Mouse (Mus musculus) megakaryocyte, embryonic 14.5 days (primary cell): ENCODE data around the gene Rtn2. TPM values are rescaled to one million over a fixed set of nuclear protein-coding genes. Genes with fewer than 3 reads are reported as not detected.

Source experiments
- H3K27me3 ChIP-seq: replicated peaks from 2 replicates; pipeline ENCODE3; 2012; ENCODE audit warnings: inconsistent platforms
- H3K36me3 ChIP-seq: replicated peaks from 2 replicates; pipeline ENCODE3; 2012; ENCODE audit warnings: low read length, inconsistent platforms, mixed read lengths
- H3K4me1 ChIP-seq: 2 replicates; pipeline ENCODE4 v1.6.1; 2012; ENCODE audit warnings: inconsistent platforms
- H3K4me3 ChIP-seq: replicated peaks from 2 replicates; pipeline ENCODE3; 2012; ENCODE audit warnings: moderate library complexity, mild to moderate bottlenecking, inconsistent platforms
- H3K9me3 ChIP-seq: 2 replicates; pipeline ENCODE4 v1.6.1; 2012; ENCODE audit warnings: inconsistent platforms
- FLI1 ChIP-seq: IDR thresholded peaks from 2 replicates; pipeline ENCODE4 v1.6.1; 2012; ENCODE audit warnings: low read length, inconsistent platforms, mixed read lengths
- GATA1 ChIP-seq: IDR thresholded peaks from 3 replicates; pipeline ENCODE4 v1.6.1; 2012; ENCODE audit warnings: mixed read lengths, low read length, inconsistent platforms, borderline replicate concordance
- polyA plus RNA-seq: library from polyadenylated mRNA; stranded (reverse); fragments of >175 nt; gene quantifications from 2 replicates; pipeline ENCODE4 v1.2.3, GENCODE M21; 2012; ENCODE audit warnings: low replicate concordance; ENCODE audit not compliant: insufficient read depth

Rtn2 gene
- polyA plus RNA-seq, 1 experiment = 6.1 TPM

DNA sequence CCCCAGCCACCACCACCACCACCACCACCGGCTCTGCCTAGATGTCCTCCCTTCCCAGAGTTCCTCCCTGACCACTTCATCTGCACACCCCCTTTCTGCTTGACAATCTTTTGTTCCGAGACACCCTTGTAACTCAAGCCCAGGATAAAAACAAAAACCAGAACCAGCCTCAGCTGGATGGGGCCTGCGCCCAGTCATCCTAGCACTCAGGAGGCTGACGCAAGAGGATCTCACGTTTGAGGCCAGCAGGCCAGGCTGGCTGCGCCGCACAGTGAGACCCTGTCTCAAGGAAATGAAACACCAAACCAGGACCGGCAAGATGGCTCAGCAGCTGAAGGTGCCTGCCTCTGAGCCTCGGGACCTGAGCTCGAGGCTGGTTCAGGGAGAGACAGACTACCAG lies 15.4 kb upstream of the Rtn2 start:
- no peak for TF ChIP-seq GATA1
- TF ChIP-seq FLI1 = no peak
- Histone ChIP-seq H3K4me1 (peaks cover 65% of the 10 kb centered on the region), H3K36me3 (peaks cover 59% of the 10 kb centered on the region), H3K9me3 (no peaks in the 10 kb centered on the region), H3K4me3 (peak overlapping the region; percentile 96), H3K27me3 (no peaks in the 10 kb centered on the region)

DNA sequence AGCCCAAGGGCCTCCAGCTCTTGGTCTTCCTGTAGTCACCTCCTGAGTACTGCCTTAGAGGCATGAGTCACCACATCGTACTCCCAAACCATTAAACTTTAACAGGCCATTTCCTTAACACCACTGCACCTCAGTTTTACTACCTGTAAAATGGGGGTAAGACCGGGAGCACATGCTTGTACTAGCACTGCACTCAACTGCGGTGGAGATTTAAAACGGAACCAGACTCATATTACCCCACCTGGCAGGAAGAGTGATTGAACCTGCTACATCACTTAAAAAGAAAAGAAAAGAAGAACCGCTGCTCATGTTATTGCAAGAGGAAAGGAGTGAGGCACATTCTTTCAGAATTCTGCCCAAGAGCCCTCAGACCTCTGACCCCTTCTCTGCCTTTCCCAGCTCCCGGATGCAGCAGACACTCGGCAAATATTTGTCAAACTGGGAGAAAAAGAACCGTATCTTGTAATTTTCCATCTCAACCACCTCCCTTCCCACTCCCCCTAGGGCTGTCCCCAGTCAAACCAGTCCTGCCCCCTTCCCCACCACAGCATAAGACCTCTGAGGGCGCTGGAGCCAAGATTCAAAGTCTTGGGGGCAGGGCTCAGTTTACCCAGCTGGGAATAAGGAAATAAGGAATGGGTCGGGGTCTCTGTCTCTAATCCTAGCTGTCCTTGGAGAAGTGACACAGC lies 13.3 kb upstream of the Rtn2 start:
- H3K4me1 ChIP-seq = peaks cover 57% of the 10 kb centered on the region

DNA sequence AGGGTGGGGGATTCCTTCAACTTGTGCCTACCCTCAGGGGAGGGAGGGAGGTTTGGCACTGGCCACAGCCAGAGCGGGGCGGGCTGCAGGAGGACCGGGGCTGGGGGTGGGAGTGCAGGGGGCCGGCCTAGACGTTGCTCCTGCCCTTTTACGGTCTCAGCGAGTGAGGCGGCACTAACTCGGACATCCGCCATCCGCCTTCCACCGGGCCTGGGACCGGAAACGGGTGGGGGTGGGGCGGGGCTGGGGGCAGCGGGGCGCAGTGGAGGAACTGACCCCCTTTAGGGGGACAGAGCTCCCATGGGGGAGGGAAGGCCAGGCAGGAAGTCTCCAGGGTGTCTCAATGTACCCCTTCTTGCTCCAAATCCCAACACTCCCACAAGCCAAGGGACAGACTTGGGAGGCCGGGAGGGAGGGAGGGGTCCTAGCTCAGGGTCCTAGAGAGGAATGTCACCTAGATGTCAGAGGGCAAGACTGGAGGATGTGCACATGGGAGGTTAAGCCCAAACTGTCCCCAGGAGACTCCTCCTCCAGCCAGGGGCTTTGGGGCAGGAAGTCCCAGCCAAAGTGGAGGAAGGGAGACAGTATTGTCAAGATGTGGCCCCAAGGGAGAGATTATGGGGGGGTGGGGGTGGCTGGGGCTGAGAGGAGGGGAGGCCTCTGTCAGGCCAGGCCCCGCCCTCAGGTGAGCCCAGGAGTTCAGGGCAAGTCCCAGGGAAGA lies 12.5 kb upstream of the Rtn2 start:
- TF ChIP-seq GATA1 = no peak
- no peak for TF ChIP-seq FLI1
- H3K4me3 ChIP-seq = peak overlapping the region; percentile 96
- H3K9me3 ChIP-seq = no peaks in the 10 kb centered on the region
- H3K4me1 ChIP-seq = peaks cover 50% of the 10 kb centered on the region
- H3K27me3 ChIP-seq = no peaks in the 10 kb centered on the region
- peaks cover 31% of the 10 kb centered on the region for H3K36me3 ChIP-seq

More for the DNA sequence above, 13.3 kb upstream of the Rtn2 start:
- TF ChIP-seq GATA1 (no peak), FLI1 (no peak)
- Histone ChIP-seq H3K9me3 (no peaks in the 10 kb centered on the region), H3K36me3 (peaks cover 39% of the 10 kb centered on the region), H3K27me3 (no peaks in the 10 kb centered on the region), H3K4me3 (peak overlapping the region; percentile 96)

DNA sequence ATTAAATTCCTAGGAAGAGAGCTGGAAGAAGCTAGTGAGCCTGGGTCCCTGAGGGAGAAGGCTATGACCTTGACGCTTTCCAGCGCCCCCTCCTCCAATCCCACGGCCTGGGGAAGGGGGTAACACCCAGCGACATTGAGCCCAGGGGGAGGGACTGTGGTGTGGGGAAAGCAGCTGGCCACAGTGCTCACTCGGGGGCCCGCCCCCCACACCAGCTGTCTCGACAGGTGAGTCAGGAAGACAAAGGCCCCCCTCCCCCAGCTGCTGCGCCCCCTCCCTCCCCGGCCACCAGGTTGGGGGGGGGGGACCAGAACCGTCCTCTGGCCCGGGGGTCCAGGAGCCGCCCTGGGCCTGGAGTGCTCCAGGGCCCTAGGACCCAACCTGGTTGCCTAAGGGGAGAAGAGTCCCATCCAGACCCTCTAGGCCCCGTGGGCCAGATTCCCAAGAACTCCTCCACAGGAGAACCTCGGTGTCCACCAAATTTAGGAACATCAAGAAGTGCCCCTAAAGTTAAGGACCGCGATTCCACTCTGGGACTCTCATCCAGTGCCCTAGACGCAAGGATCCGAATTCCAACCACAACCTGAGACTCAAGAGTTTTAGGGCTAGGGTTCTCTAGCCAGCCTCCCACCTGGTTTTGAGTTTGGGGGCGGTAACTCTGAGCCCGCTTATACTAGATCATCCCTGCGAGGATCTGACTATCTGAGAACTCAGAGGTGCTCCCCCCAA lies 11.8 kb upstream of the Rtn2 start:
- no peaks in the 10 kb centered on the region for H3K27me3 ChIP-seq
- H3K36me3 ChIP-seq = peaks cover 23% of the 10 kb centered on the region
- no peaks in the 10 kb centered on the region for H3K9me3 ChIP-seq
- no peak for TF ChIP-seq GATA1
- no peak for TF ChIP-seq FLI1
- peaks cover 43% of the 10 kb centered on the region for H3K4me1 ChIP-seq
- peak overlapping the region; percentile 96 for H3K4me3 ChIP-seq

DNA sequence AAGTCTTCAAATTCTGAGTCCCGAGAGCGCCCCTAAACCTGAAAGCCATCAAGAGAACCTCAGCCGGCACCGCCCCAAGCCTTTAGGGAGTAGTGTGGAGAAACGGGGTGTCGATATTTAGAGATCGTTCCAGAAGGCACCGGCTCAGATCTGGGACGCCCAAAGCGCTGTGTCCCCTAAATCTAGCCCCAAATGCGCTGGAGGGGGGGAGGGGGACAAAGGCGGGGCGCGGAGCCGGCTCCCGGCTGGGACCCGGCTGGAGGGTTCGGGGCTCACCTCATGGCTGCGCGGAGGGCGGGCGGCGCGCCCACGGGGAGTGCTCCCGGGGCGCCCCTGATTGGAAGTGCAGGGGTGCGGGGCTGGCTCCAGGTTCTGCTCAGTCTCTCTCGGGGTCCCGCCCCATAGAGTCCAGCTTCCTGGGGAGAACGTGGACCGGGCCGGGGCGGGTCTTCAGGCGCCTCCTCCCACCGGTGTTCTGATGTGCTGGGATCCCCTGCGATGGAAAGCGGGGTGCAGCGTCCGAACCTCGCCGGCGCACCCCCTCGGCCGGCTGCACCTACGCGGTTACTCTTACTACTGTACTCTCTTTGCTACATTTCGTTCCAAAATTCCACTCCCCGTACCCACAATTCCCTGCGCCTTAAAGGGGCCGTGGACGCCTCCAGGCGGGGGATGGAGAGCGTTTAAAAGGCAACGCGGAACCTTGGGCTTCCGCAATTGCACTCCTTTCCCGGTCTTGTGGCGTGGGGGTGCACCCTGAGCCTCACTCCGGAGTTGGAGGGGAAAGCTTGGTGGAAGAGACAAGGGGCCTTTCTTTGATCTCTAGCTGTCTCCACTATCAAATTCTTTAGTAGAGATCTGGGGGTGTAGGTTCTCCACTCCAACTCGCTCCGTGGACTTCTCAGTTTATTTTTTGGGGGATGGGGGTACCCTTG lies 10.9 kb upstream of the Rtn2 start, which contains the start of gene Vasp:
Vasp (minus strand) TSS at position 580 of the 935 bp plus-strand sequence.
- no peak for TF ChIP-seq GATA1
- TF ChIP-seq FLI1 = no peak
- Histone ChIP-seq H3K4me1 (peaks cover 36% of the 10 kb centered on the region), H3K9me3 (no peaks in the 10 kb centered on the region), H3K36me3 (peaks cover 15% of the 10 kb centered on the region), H3K27me3 (no peaks in the 10 kb centered on the region), H3K4me3 (peak within 1 kb of the TSS; percentile 96)

DNA sequence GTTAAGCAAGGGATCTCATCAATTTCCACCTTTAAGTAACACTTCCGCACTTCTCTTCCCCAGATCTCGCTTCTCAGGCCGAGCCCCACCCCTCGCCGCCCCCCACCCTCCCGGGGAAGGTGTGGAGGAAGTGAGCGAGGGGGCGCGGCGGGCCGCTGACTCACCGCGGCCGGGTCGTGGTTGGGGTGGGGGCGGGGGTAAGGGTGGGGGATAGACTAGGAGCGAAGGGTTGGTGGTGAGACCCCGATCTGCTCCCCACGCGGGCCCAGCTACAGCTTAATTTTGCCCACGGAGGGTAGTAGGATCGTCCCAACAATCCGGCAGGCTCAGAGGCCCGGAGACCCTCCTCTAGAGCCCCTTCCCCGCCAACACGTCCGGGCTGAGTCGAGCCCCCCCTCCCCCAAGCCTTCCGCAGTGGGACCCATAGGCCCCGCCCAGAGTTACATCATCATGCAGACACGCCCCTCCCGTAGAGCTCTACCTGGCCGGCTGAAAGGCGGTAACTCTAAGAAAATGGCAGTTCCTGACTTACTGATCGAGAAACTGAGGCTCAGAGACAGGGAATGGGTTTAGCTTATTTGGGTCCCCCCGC lies 10.2 kb upstream of the Rtn2 start:
- H3K9me3 ChIP-seq = no peaks in the 10 kb centered on the region
- peak overlapping the region; percentile 96 for H3K4me3 ChIP-seq
- TF ChIP-seq FLI1 = no peak
- no peak for TF ChIP-seq GATA1
- H3K27me3 ChIP-seq = peaks cover 2% of the 10 kb centered on the region
- peaks cover 11% of the 10 kb centered on the region for H3K36me3 ChIP-seq
- peaks cover 28% of the 10 kb centered on the region for H3K4me1 ChIP-seq

DNA sequence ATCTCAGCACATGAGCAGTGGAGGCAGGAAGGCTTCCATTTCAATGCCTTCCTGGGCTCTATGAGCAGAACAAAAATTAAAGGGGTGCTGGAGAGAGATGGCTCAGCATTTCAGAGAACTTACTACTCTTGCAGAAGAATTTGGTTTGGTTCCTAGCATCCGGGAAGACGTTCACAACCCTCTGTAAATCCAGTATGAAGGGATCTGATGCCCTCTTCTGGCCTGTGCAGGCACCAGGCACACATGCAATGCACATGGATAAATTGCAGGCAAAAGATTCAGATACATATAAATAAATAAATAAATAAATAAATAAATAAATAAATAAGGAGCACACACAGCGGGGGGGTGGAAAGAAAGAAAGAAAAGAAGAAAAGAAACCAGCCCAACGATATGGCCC lies 6.2 kb upstream of the Rtn2 start:
- Histone ChIP-seq H3K36me3 (no peaks in the 10 kb centered on the region), H3K4me1 (peaks cover 31% of the 10 kb centered on the region), H3K9me3 (no peaks in the 10 kb centered on the region), H3K4me3 (no peak overlapping the region), H3K27me3 (peaks cover 37% of the 10 kb centered on the region)
- TF ChIP-seq FLI1 (no peak), GATA1 (no peak)

DNA sequence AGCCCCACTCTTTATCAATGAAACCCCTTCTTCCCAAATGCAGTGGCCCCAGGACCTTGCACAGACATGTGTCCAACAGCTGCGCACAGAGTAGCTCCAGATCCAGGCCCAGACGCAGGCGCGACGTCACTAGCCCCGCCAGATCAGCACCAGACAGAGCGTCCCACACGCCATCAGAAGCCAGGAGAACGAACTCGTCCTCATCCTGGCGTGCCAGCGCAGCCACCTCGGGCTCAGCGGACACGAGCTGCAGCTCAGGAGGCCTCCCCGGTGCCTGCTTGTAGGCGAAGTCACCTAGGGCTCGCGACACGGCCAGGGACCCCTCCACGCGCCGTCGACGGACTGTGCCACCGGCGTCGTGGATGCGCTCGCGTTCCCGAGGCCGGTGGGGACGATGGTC lies 3.4 kb upstream of the Rtn2 start:
- peaks cover 40% of the 10 kb centered on the region for H3K4me1 ChIP-seq
- no peaks in the 10 kb centered on the region for H3K9me3 ChIP-seq
- H3K4me3 ChIP-seq = peak overlapping the region; percentile 88
- H3K27me3 ChIP-seq = peaks cover 51% of the 10 kb centered on the region
- no peak for TF ChIP-seq FLI1
- no peak for TF ChIP-seq GATA1
- H3K36me3 ChIP-seq = no peaks in the 10 kb centered on the region
